14 mouse cellular contexts compared by ENCODE assay signal in the genomic region with DNA sequence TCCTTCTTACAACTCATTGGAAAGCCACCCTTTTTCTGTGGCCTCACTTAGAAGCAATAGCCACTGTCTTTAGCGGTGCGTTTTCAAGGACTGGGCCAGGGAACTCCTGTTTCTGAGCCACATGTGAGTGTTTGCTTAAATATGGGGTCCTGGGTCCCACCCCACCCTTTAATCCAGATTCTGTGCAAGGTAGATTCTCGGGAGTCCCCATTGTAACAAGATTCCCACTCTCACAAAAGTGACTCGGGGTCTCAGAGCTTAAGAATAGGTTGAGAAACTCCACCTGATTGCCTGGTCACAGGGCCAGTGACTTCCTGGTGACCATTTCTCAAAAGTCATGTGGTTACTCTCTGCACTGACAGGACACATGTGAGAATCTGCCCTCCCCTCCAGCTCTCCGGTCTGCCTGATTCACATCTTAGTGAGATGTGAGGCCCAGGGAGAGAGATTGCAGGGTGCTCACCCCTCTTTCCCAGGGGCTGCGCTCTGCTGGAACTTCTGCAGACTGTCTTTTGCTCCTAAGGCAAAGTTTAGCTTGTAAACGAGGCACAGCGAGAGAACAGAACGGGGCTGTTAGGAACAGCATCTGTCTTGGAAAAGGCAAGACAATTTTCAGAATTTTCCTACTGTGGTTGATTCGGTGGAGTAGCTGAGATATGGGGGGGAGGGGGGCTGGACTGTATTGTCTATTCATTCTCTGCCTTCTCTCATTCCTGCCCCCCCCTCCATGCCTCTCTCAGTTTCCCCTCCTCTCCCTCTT.
DNase-seq lines count a peak whose midpoint lies in the region; ATAC-seq lines count a peak whose summit lies in the region.
"Had no signal": no experiment of that assay in that cellular context is flagged by ENCODE, and none has a peak within 500 bp of the region (broad histone marks: within the 10 kb centered on the region; RNA-seq: fewer than 3 reads in every experiment).

No protein-coding gene starts in this region.

- no peak overlapping the region for H3K4me3 ChIP-seq in heart, embryonic 11.5 days (ENCODE audit: low read depth, low read length)
- H3K4me3 ChIP-seq in hindbrain, embryonic 10.5 days, result peak overlapping the region; percentile 13
- no peak overlapping the region for H3K4me3 ChIP-seq in midbrain, embryonic 14.5 days (replicated peaks; ENCODE audit: low read depth, low read length)
- H3K4me3 ChIP-seq: heart, adult 2 months; stomach, embryonic 15.5 days had no signal

- no peak for ATAC-seq in heart, embryonic 11.5 days (replicated peaks; ENCODE audit: insufficient number of reproducible peaks, low FRiP score, low TSS enrichment)
- peak; percentile 31 for ATAC-seq in midbrain, embryonic 14.5 days (ENCODE audit: low FRiP score, low TSS enrichment)
- ATAC-seq: Patski had no signal

- 21% methylated on average over 10 of the region's 10 CpGs for WGBS in heart, embryonic 11.5 days (ENCODE audit: insufficient replicate concordance)
- WGBS in hindbrain, embryonic 10.5 days, result 14% methylated on average over 10 of the region's 10 CpGs
- 9% methylated on average over 10 of the region's 10 CpGs for WGBS in midbrain, embryonic 14.5 days

- H3K27me3 ChIP-seq in heart, embryonic 11.5 days (ENCODE audit: control insufficient read depth, insufficient read depth, low read length), result no peaks in the 10 kb centered on the region
- 0 out of 2 replicates have a peak, but pooled peaks cover 4% of the 10 kb centered on the region for H3K27me3 ChIP-seq in hindbrain, embryonic 10.5 days (ENCODE audit: insufficient read depth, poor library complexity, severe bottlenecking)
- H3K27me3 ChIP-seq in midbrain, embryonic 14.5 days (ENCODE audit: control insufficient read depth, insufficient read depth, low read length), result no peaks in the 10 kb centered on the region
- H3K27me3 ChIP-seq: Patski; stomach, embryonic 15.5 days had no signal

- H3K4me2 ChIP-seq in heart, embryonic 11.5 days, result peak overlapping the region; percentile 19; the same call in 1 of the 2 replicates
- peak overlapping the region; percentile 25 for H3K4me2 ChIP-seq in midbrain, embryonic 14.5 days (ENCODE audit: low read length)
- H3K4me2 ChIP-seq: stomach, embryonic 15.5 days had no signal

- DNase-seq in heart, postnatal 36 days, result no peak
- peak; percentile 45 for DNase-seq in embryo, embryonic 11 days
- peak; percentile 40 for DNase-seq in hindbrain, embryonic 10.5 days (ENCODE audit: low spot score)
- DNase-seq in midbrain, embryonic 14.5 days, result no peak
- no peak for DNase-seq in testis, postnatal 14 days (ENCODE audit: low spot score)
- DNase-seq in kidney, adult 11 months, result no peak
- DNase-seq in cerebellum, adult 11 months, result no peak
- DNase-seq: cerebellum, postnatal 25 days; heart, adult 2 months; kidney, adult 2 months had no signal

- intact Hi-C loops in heart, postnatal 36 days (cut with DNase I), result no loop called here

- H3K4me1 ChIP-seq in heart, embryonic 11.5 days (ENCODE audit: control insufficient read depth, insufficient read depth, low read length), result peaks cover 15% of the 10 kb centered on the region
- peaks cover 55% of the 10 kb centered on the region for H3K4me1 ChIP-seq in hindbrain, embryonic 10.5 days (replicated peaks)
- H3K4me1 ChIP-seq in midbrain, embryonic 14.5 days (ENCODE audit: control insufficient read depth, insufficient read depth, low read length), result peaks cover 20% of the 10 kb centered on the region

- no peak overlapping the region for H3K27ac ChIP-seq in heart, embryonic 11.5 days (ENCODE audit: low read depth, low read length)
- peak overlapping the region; percentile 93 for H3K27ac ChIP-seq in hindbrain, embryonic 10.5 days
- peak overlapping the region; percentile 71 for H3K27ac ChIP-seq in midbrain, embryonic 14.5 days (replicated peaks; ENCODE audit: low read depth, low read length)
- H3K27ac ChIP-seq: heart, adult 2 months; liver, embryonic 14.5 days; stomach, embryonic 15.5 days had no signal

- H3K36me3 ChIP-seq in heart, embryonic 11.5 days (ENCODE audit: control insufficient read depth, insufficient read depth, low read length), result no peaks in the 10 kb centered on the region
- no peaks in the 10 kb centered on the region for H3K36me3 ChIP-seq in hindbrain, embryonic 10.5 days
- no peaks in the 10 kb centered on the region for H3K36me3 ChIP-seq in midbrain, embryonic 14.5 days (ENCODE audit: control insufficient read depth, insufficient read depth, low read length)
- H3K36me3 ChIP-seq: stomach, embryonic 15.5 days had no signal

- H3K9me3 ChIP-seq in heart, embryonic 11.5 days (replicated peaks; ENCODE audit: control insufficient read depth, low read length), result no peaks in the 10 kb centered on the region
- peaks cover 4% of the 10 kb centered on the region; the same call in 1 of the 2 replicates for H3K9me3 ChIP-seq in hindbrain, embryonic 10.5 days
- H3K9me3 ChIP-seq in midbrain, embryonic 14.5 days (ENCODE audit: control insufficient read depth, low read length), result no peaks in the 10 kb centered on the region
- H3K9me3 ChIP-seq: stomach, embryonic 15.5 days had no signal

- H3K9ac ChIP-seq in heart, embryonic 11.5 days (ENCODE audit: low read depth, low read length), result 0 out of 2 replicates have a peak overlapping the region, but pooled peaks have one; percentile 22
- H3K9ac ChIP-seq in midbrain, embryonic 14.5 days (replicated peaks; ENCODE audit: low read length), result peak overlapping the region; percentile 20; the same call in 1 of the 2 replicates
- H3K9ac ChIP-seq: liver, embryonic 14.5 days; stomach, embryonic 15.5 days had no signal

Comparison
In these comparisons a context has a peak if more than half of its experiments do, and no peak if none do; other contexts are left out.
1. DNase-seq: peak in embryo, embryonic 11 days (single experiment) and hindbrain, embryonic 10.5 days (single experiment); none in heart, postnatal 36 days (0 of 2), midbrain, embryonic 14.5 days (single experiment), testis, postnatal 14 days (single experiment), kidney, adult 11 months (single experiment) and cerebellum, adult 11 months (single experiment).